Comparison of ENCODE assay signal across 8 mouse cellular contexts in the genomic region with DNA sequence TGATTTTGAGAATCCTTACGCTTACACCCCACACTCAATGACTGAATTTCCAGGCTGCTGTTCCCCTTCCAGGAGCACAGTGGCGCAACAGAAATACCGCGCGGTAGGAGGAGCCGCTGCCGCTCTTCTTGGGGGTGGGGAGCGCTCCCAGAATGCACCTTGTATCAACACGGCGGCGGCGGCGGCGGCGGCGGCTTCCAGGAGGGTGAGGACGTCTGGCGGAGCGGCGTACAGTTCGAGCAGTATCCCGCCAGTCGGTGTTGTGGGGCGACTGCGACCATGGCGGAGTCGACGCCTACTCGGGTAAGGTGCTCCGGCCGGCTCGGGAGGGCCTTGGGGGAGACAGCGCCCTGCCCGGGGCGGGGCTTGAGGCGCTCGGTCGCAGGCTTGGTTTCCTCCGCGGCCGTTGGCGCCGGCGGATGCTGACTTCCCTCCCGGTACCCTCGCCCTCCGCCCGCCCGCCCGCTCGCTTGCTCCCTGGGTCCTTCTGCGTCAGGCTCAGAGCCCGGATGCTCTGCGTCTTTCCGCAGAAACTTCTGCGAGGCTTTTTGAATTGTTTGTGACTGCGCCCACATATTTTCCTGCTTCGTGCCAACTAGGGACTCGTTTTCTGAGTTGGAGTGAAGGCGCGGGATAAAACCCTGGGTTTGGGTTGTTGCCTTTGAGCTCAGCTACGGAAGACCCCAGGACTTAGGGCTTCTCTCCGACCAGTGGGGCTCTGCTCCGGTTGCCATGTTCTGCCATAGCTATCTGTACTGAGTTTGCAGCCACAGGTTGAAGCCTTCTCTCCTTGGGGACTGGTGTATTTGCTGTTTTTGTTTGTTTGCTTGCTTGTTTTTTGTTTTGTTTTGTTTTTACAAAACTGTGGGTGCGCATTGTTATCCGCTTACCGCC. TPM values are rescaled to one million over a fixed set of nuclear protein-coding genes. Genes with fewer than 3 reads are reported as not detected.
DNase-seq lines count a peak whose midpoint lies in the region; ATAC-seq and TF ChIP-seq lines count a peak whose summit lies in the region.

Zfp212 (plus strand) TSS at position 30 of the 894 bp plus-strand sequence.

- no peaks in the 10 kb centered on the region for H3K36me3 ChIP-seq in ES-E14 (ENCODE audit: control insufficient read depth, insufficient read depth, low read length, poor library complexity, severe bottlenecking)
- no peaks in the 10 kb centered on the region for H3K36me3 ChIP-seq in forebrain, embryonic 14.5 days (ENCODE audit: control insufficient read depth, insufficient read depth, low read length)
- peaks cover 4% of the 10 kb centered on the region; the same call in 1 of the 2 replicates for H3K36me3 ChIP-seq in liver, postnatal 0 days (replicated peaks; ENCODE audit: insufficient read depth, low read length)
- H3K36me3 ChIP-seq in neural tube, embryonic 13.5 days: no peaks in the 10 kb centered on the region

- peak; percentile 75 for TF ChIP-seq CTCF in liver, postnatal 0 days (IDR thresholded peaks at IDR 0.05; ENCODE audit: low read depth)

- in situ Hi-C loops in ES-E14 (cut with MboI; ENCODE audit: low sequenced_read_pairs in 2 of 2, unreplicated experiment in 2 of 2): no loop called here

- H3K27ac ChIP-seq in ES-E14 (ENCODE audit: insufficient read depth, low read depth, low read length, poor library complexity, severe bottlenecking): peak within 1 kb of the TSS; percentile 87
- peak within 1 kb of the TSS; percentile 95 for H3K27ac ChIP-seq in forebrain, embryonic 14.5 days (ENCODE audit: low read depth, low read length)
- peak within 1 kb of the TSS; percentile 99 for H3K27ac ChIP-seq in liver, postnatal 0 days (ENCODE audit: low read depth)
- peak within 1 kb of the TSS; percentile 95 for H3K27ac ChIP-seq in neural tube, embryonic 13.5 days (replicated peaks)

- peak; percentile 87 for DNase-seq in ES-E14 (ENCODE audit: low read depth, low spot score)
- peak; percentile 85 for DNase-seq in cerebellum, adult 11 months
- peak; percentile 95 for DNase-seq in forebrain, embryonic 14.5 days (ENCODE audit: low spot score)
- DNase-seq in heart, postnatal 10 days: peak; percentile 91
- DNase-seq in layer of hippocampus, adult 11-12 months (ENCODE audit: low spot score): peak; percentile 88
- peak; percentile 94 for DNase-seq in liver, postnatal 0 days
- DNase-seq in telencephalon, adult 2 months (ENCODE audit: low read depth, low spot score): peak; percentile 91

- intact Hi-C loops in heart, postnatal 10 days (cut with DNase I): loop anchor here (1.0 kb wide), 1 partner anchor 43 kb away; the partner anchor contains the start of gene Zfp282

- H3K4me3 ChIP-seq in ES-E14 (ENCODE audit: insufficient read depth in 1 of 2, low read depth in 1 of 2, low read length in 2 of 2, poor library complexity in 1 of 2, severe bottlenecking in 1 of 2): peak within 1 kb of the TSS; percentile 90 to 98
- H3K4me3 ChIP-seq in forebrain, embryonic 14.5 days (ENCODE audit: low read depth, low read length): peak within 1 kb of the TSS; percentile 78
- H3K4me3 ChIP-seq in liver, postnatal 0 days (ENCODE audit: low read depth, low read length): peak within 1 kb of the TSS; percentile 88
- peak within 1 kb of the TSS; percentile 83 for H3K4me3 ChIP-seq in neural tube, embryonic 13.5 days

- H3K4me2 ChIP-seq in forebrain, embryonic 14.5 days (ENCODE audit: low read length): peak within 1 kb of the TSS; percentile 67
- H3K4me2 ChIP-seq in liver, postnatal 0 days (ENCODE audit: low read depth, low read length): peak within 1 kb of the TSS; percentile 81
- peak within 1 kb of the TSS; percentile 82 for H3K4me2 ChIP-seq in neural tube, embryonic 13.5 days

- H3K27me3 ChIP-seq in forebrain, embryonic 14.5 days (replicated peaks; ENCODE audit: control insufficient read depth, insufficient read depth, low read length): no peaks in the 10 kb centered on the region
- H3K27me3 ChIP-seq in liver, postnatal 0 days (ENCODE audit: insufficient read depth, low read length): no peaks in the 10 kb centered on the region
- H3K27me3 ChIP-seq in neural tube, embryonic 13.5 days: no peaks in the 10 kb centered on the region

- H3K9ac ChIP-seq in ES-E14 (ENCODE audit: insufficient read depth, low read depth, low read length, poor library complexity, severe bottlenecking): peak within 1 kb of the TSS; percentile 95
- H3K9ac ChIP-seq in forebrain, embryonic 14.5 days (ENCODE audit: low read length): peak within 1 kb of the TSS; percentile 72
- H3K9ac ChIP-seq in liver, postnatal 0 days (replicated peaks): peak within 1 kb of the TSS; percentile 86
- peak within 1 kb of the TSS; percentile 87 for H3K9ac ChIP-seq in neural tube, embryonic 13.5 days

- TF ChIP-seq EP300 in liver, postnatal 0 days (IDR thresholded peaks at IDR 0.05; ENCODE audit: low read depth): no peak

- ATAC-seq in forebrain, embryonic 14.5 days: peak; percentile 97
- peak; percentile 95 for ATAC-seq in liver, postnatal 0 days
- peak; percentile 97 for ATAC-seq in neural tube, embryonic 13.5 days (ENCODE audit: low read depth)

- H3K4me1 ChIP-seq in ES-E14 (ENCODE audit: control insufficient read depth in 2 of 2, insufficient read depth in 2 of 2, low read length in 2 of 2, poor library complexity in 1 of 2): peaks cover 4 to 5% of the 10 kb centered on the region in 2 experiments; a peak in 2 of 4 replicates
- H3K4me1 ChIP-seq in forebrain, embryonic 14.5 days (ENCODE audit: control insufficient read depth, insufficient read depth, low read length): peaks cover 9% of the 10 kb centered on the region
- H3K4me1 ChIP-seq in liver, postnatal 0 days (ENCODE audit: insufficient read depth): peaks cover 17% of the 10 kb centered on the region
- H3K4me1 ChIP-seq in neural tube, embryonic 13.5 days (replicated peaks): peaks cover 16% of the 10 kb centered on the region

- under 1% methylated on average over 65 of the region's 67 CpGs for WGBS in forebrain, embryonic 14.5 days
- WGBS in liver, postnatal 0 days (ENCODE audit: insufficient replicate concordance): under 1% methylated on average over 65 of the region's 67 CpGs
- under 1% methylated on average over 66 of the region's 67 CpGs for WGBS in neural tube, embryonic 13.5 days

- H3K9me3 ChIP-seq in ES-E14 (ENCODE audit: control insufficient read depth, insufficient read depth, low read depth, low read length): no peaks in the 10 kb centered on the region
- H3K9me3 ChIP-seq in forebrain, embryonic 14.5 days (replicated peaks; ENCODE audit: control insufficient read depth, low read length): no peaks in the 10 kb centered on the region
- H3K9me3 ChIP-seq in liver, postnatal 0 days (ENCODE audit: low read length): no peaks in the 10 kb centered on the region
- no peaks in the 10 kb centered on the region for H3K9me3 ChIP-seq in neural tube, embryonic 13.5 days

TF ChIP-seq in ES-E14, 5 proteins besides CTCF, POLR2A, EP300 and RAD21:
- TF ChIP-seq CHD2 (IDR thresholded peaks at IDR 0.05; ENCODE audit: low read depth, low read length): no peak
- peak; percentile 41; the same call in 1 of the 2 replicates for TF ChIP-seq HCFC1 (IDR thresholded peaks at IDR 0.05; ENCODE audit: borderline replicate concordance, insufficient read depth, low read length)

RNA-seq across cellular contexts. Expression of gene Zfp212, which starts in this region (rescaled TPM):
- 9.2 and 10.1 TPM in 2 replicates for total RNA-seq in ES-E14 (2012; rRNA removed)
- 12.1 and 14.0 TPM in 2 replicates for polyA plus RNA-seq in forebrain, embryonic 14.5 days (2014; fragmentation: Nextera tagmentation; extraction: Ambion mirVana)
- 10 to 100 TPM; 12.6 to 12.7 TPM for total RNA-seq in heart, postnatal 10 days (2021)
- 4.0 and 5.1 TPM in 2 replicates for polyA plus RNA-seq in liver, postnatal 0 days (2015; fragmentation: Nextera tagmentation; extraction: Ambion mirVana)
- 15.8 and 17.0 TPM in 2 replicates for polyA plus RNA-seq in neural tube, embryonic 13.5 days (2015; fragmentation: Nextera tagmentation; extraction: Ambion mirVana)

Comparison
In these comparisons a context has a peak if more than half of its experiments do, and no peak if none do; other contexts are left out.
1. Peak in every context shown above with its lines: DNase-seq, ATAC-seq, H3K4me3 ChIP-seq and H3K27ac ChIP-seq.